Mouse (Mus musculus) liver, embryonic 14.5 days (tissue): ENCODE measurements at regions not wholly inside any gene's neighbourhood (a gene's known extent, or its start where the extent isn't known, plus 50 kb on each side); places are given as distances from the start of the nearest gene placed in this dataset.

Experiments used
- ATAC-seq: fragments of 200-750 bp; cut with Nextera tagmentation; 2 replicates; pipeline ENCODE4 v1.8.0; 2017; ENCODE audit warnings: moderate number of reproducible peaks, mild to moderate bottlenecking, moderate library complexity; ENCODE audit not compliant: insufficient read depth
- DNase-seq, 3 experiments: peaks; one replicate each; pipeline ENCODE4 v3.0.0-alpha.2; 2012 to 2013; ENCODE audit warnings: low read depth in 3 of 3, low spot score in 3 of 3
- H3K27ac ChIP-seq: fragments of 300-500 bp; sonication (generic); 2 replicates; pipeline ENCODE4 v1.5.1; 2014; ENCODE audit warnings: moderate library complexity, mild to moderate bottlenecking, control low read depth, inconsistent platforms
- H3K27me3 ChIP-seq: fragments of 300-500 bp; sonication (generic); 2 replicates; pipeline ENCODE4 v1.6.1; 2014; ENCODE audit warnings: mild to moderate bottlenecking, low read length, moderate library complexity; ENCODE audit not compliant: control insufficient read depth, insufficient read depth
- H3K36me3 ChIP-seq: fragments of 300-500 bp; sonication (generic); replicated peaks from 2 replicates; pipeline ENCODE4 v1.6.1; 2014; ENCODE audit warnings: low read depth; ENCODE audit not compliant: control insufficient read depth, insufficient read depth
- H3K4me1 ChIP-seq, 2 experiments: fragments of 200-500 bp in 1 of 2; fragments of 300-500 bp in 1 of 2; sonication (generic) in 1 of 2; replicated peaks; 2 replicates each; pipeline ENCODE4 v1.6.1; 2012 to 2014; ENCODE audit warnings: antibody characterized with exemption in 1 of 2, inconsistent platforms in 1 of 2, low read length in 1 of 2; ENCODE audit not compliant: control insufficient read depth in 2 of 2, insufficient read depth in 2 of 2
- H3K4me2 ChIP-seq: fragments of 300-500 bp; sonication (generic); 2 replicates; pipeline ENCODE4 v1.6.1; 2014; ENCODE audit warnings: low read depth, mild to moderate bottlenecking, control low read depth, moderate library complexity
- H3K4me3 ChIP-seq, 2 experiments: fragments of 200-500 bp in 1 of 2; fragments of 300-500 bp in 1 of 2; sonication (generic) in 1 of 2; 2 replicates each; pipeline ENCODE4 v1.5.1; 2012 to 2014; ENCODE audit warnings: low read depth in 2 of 2, low read length in 2 of 2, mild to moderate bottlenecking in 2 of 2, control low read depth in 1 of 2, inconsistent platforms in 1 of 2, moderate library complexity in 1 of 2; ENCODE audit not compliant: insufficient read depth in 1 of 2
- H3K9ac ChIP-seq: fragments of 300-500 bp; sonication (generic); replicated peaks from 2 replicates; pipeline ENCODE4 v1.6.1; 2014; ENCODE audit warnings: mild to moderate bottlenecking, control low read depth, moderate library complexity
- H3K9me3 ChIP-seq: fragments of 300-500 bp; sonication (generic); 2 replicates; pipeline ENCODE4 v1.6.1; 2016; ENCODE audit warnings: low read length, mixed read lengths; ENCODE audit not compliant: control insufficient read depth
- CTCF ChIP-seq: IDR thresholded peaks from 2 replicates; pipeline ENCODE4 v1.5.1; 2016; ENCODE audit warnings: antibody characterized with exemption, low read depth, control low read depth
- EP300 ChIP-seq: IDR thresholded peaks from 2 replicates; pipeline ENCODE4 v1.6.1; 2016; ENCODE audit warnings: antibody characterized with exemption, low read depth
- WGBS: fragments of 180-500 bp; shearing (Covaris S2); extraction: QIAGEN DNeasy Blood & Tissue Kit; methylation state at CpG from one replicate; pipeline ENCODE4 v1.1.7; 2014; ENCODE audit not compliant: insufficient replicate concordance; 5-methylcytosine and 5-hydroxymethylcytosine counted together

- DNase-seq (no peak), ATAC-seq (no peak)
- Histone ChIP-seq H3K9ac (no peak overlapping the region), H3K4me3 (no peak overlapping the region), H3K9me3 (no peaks in the 10 kb centered on the region), H3K27ac (no peak overlapping the region), H3K36me3 (no peaks in the 10 kb centered on the region), H3K4me1 (0 out of 4 replicates have a peak, but pooled peaks cover 0 to 2% of the 10 kb centered on the region in 2 experiments), H3K27me3 (no peaks in the 10 kb centered on the region), H3K4me2 (no peak overlapping the region)
- 61% methylated on average over 2 of the region's 2 CpGs for WGBS
- TF ChIP-seq CTCF (no peak), EP300 (no peak)
Measured at GRCm38 (mm10) chr15:28151678-28152077, 51.9 kb upstream of the Dnah5 start.
